Mouse (Mus musculus) gastrocnemius, postnatal 25 days (tissue): ENCODE data around the gene Hs3st3b1. TPM values are rescaled to one million over a fixed set of nuclear protein-coding genes. Genes with fewer than 3 reads are reported as not detected.

ENCODE experiments used
- DNase-seq: peaks from one replicate; pipeline ENCODE4 v3.0.0; 2022
- long read RNA-seq, 2 experiments: library from polyadenylated mRNA; stranded (forward); transcript quantifications; one replicate each; pipeline ENCODE4 v2.0.0; 2021
- total RNA-seq, 2 experiments: library from RNA; stranded (reverse); gene quantifications; 1 replicate in 1 of 2; 2 replicates in 1 of 2; pipeline ENCODE4 v1.2.3; 2021

The Hs3st3b1 gene
- total RNA-seq, result under 1 TPM; 0.49 to 0.67 TPM
- long read RNA-seq, experiment 1, result 0 reads
- long read RNA-seq, experiment 2, result 0 reads

DNA sequence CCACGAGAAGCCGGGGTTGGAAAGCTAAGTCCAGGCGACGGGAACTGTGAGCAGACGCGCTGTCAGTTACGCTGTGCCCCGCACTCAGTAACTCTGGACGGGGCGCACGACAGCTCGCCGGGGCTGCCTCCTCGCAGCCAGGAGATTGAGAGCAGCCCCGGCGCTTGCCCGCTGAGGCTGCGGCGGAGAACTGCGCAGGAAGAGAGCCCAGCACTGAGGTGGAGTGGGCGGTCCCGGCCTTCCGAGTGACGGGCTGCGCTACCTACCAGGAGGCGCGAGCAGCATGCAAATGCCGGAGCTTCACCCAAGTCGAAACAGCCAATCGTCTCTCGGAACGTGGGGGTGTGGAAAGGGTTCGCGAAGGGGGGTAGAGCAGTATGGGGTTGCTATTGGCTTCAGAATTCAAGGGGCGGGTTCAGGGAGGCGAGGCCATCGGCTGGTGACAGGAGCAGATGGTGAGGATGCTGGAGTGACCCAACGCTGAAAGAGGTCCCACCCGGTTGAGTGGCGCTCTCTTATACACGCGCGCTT lies at the start of gene Hs3st3b1:
TSS of gene Hs3st3b1 (minus strand) at position 200 of the 531 bp plus-strand sequence.
- peak; percentile 94 for DNase-seq

DNA sequence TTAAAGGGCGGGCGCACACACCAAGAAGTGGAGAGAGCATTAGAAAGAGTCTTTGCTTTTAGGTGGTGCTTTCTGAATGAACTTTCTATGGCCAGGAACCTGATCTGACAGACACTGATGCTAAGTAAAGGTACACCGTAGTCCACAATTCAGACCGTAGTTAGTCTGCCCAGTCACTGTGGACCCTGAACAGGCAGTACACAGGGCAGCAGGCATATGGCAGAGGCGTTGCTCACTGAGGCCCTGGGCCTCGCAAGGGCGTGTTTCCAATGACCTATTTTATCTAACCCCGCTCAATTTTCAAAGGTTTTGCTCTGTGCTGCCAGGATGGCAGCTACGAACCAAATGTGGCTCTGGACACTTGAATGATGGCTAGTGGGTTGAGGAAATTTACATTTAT lies 49.4 kb upstream of the Hs3st3b1 start:
- no peak for DNase-seq

DNA sequence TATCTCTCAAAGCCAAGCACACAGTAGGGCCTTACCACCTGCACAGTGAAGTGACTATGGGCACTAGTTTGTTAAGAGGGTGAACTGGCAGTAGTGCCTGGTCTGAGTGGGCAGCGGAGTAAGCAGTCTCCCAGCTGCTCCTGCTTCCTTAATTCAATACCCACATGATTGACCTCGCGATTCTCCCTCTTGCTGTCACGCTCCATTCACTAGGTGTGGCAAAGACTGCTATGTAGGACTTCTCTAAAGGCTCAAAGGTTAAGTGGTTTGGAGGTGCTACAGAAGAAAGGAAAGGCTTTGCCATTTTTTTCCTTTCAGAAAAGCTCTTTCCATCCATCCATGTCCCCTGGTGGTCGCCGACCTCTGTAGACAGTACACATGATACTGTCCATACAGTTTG lies 48.7 kb upstream of the Hs3st3b1 start:
- no peak for DNase-seq

DNA sequence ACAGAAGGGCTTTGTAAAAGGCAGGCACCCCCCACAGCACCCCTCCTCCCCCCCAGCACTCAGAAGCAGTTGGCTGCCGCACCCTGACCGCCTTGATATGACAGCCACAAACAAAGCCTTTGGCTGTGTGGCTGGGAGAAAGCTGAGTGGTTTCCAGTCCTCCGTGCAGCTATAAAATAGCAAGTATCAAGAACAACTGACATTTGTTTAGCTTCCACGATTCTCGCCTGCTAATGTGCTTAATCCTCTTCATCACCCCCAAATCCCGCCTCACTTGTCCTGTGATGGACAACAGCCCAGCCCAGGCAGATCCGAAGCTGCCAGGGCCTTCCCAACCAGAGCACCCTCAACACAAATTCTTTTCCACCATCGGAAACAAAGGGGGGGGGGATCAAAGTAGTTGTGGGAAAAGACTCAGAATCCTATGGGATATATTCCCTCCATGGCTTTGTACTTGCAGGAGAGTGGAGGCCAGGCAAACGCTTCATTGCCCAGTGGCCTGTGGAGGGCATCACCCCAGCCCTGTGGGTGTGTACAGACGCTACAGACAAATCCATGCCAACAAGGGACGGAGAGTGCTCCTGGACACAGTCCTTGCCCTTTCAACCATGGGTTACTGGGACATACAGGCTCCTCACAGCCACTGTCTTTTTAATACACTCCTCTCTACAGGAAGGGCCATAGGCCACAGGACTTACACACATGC lies 47.3 kb upstream of the Hs3st3b1 start:
- no peak for DNase-seq

GRCm38 (mm10) chr11:63968388-63969035 lies 46.4 kb upstream of the Hs3st3b1 start:
- DNase-seq, result no peak

- DNase-seq, result no peak
These were observed 45.7 kb upstream of the Hs3st3b1 start for GRCm38 (mm10) chr11:63967641-63968387.

- DNase-seq, result no peak
These were observed 43.3 kb upstream of the Hs3st3b1 start for GRCm38 (mm10) chr11:63965437-63965836.

DNA sequence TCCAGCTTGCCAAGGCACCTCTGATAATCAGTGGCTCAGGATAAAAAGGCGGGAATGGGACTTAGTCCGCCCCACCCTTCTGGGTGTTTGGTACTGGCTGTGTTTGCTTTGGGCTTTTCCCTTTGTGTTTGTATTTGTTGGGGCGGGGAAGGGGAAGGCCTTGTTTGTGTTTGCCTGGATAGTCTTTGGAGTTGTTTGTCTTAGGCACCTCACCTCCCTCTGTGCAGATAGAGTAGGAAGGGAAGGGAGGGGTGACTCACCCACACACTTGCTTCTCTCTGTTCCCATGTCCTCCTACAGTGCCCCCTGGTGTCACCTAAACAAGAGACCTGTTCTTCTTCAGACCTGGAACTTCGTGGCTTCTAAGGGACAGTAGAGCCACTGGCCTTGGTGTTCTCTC lies 35.1 kb upstream of the Hs3st3b1 start:
- DNase-seq, result no peak

- no peak for DNase-seq
These were observed 34.7 kb upstream of the Hs3st3b1 start for GRCm38 (mm10) chr11:63956748-63957147.

GRCm38 (mm10) chr11:63953887-63954286 lies 31.8 kb upstream of the Hs3st3b1 start:
- DNase-seq, result no peak

GRCm38 (mm10) chr11:63952743-63953191 lies 30.7 kb upstream of the Hs3st3b1 start:
- no peak for DNase-seq

- DNase-seq, result peak; percentile 52
These were observed 29.9 kb upstream of the Hs3st3b1 start for GRCm38 (mm10) chr11:63951831-63952631.

DNA sequence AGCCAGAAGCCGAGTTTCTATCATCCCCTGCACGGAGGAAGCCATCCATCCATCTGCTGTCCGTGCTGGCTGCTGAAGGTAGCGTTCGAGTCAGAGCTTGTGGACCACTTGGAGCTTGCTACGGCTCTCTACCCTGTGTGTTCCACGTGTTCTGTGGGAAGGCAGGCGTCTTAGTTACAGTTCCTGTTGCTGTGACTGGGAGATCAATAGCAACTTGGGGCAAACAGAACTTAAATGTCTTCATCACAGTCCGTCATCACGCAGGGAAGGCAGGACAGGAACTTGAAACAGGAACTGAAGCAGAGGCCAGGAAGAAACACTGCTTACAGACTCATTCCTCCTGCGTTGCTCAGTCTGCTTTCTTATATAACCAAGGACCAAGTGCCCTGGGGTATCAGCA lies 26.3 kb upstream of the Hs3st3b1 start:
- no peak for DNase-seq

- DNase-seq, result no peak
These were observed 24.9 kb upstream of the Hs3st3b1 start for GRCm38 (mm10) chr11:63947024-63947423.

DNA sequence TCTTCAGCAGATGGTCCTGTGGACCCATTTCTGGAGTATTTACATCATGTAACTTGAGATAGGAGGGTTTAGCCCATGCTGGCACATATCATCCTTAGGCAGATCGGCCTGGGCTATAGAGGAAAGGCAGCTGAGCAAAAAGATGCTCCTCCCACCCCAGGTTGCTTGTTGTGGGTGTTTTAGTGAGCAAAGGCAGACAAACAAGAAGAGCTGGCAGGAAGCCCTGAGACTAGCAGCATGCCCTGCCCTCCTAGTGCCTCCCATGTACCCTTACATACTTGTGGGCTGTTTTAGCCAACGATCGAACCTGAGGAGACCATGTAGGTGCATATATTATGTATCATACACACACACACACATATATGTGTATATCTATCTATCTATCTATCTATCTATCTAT lies 21.9 kb upstream of the Hs3st3b1 start:
- DNase-seq, result no peak

- DNase-seq, result no peak
These were observed 21.3 kb upstream of the Hs3st3b1 start for GRCm38 (mm10) chr11:63943268-63943890.

DNA sequence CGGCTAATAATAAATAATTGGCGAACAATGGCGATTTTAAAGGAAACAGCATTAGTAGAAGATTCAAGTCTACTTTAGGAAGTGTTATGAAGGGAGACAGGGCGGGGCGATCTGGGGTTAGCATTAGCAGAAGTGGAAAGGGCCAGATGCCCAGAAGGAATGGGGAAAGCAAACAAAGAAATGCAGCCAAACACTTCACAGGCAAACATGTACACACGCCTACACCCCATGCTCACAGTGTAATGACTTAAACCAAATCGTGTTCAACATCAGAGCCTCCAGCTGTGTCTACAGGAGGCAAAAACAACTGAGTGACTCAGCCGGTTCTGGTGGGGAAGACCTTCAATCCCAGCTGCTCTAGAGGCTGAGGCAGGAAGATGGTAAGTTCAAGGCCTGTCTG lies 20.1 kb upstream of the Hs3st3b1 start:
- DNase-seq, result no peak

DNA sequence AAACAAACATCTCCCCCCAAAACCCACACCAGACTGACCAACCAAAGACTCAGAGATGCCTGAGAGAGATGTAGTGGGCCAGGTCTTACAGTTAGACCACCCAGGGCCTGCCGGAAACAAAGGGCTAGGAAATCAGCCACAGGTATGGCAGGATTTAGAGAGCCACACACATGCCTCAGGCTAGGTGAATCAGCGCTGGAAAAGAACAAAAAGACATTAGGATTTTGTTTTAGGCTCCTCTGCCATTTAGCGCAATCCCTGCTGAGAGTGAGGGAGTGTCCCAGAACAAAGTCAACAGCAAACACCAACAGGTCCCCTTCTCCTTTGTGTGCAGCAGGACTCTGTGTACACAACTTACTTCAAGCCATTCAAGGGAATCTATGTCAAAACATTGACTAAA lies 14.6 kb upstream of the Hs3st3b1 start:
- no peak for DNase-seq

DNA sequence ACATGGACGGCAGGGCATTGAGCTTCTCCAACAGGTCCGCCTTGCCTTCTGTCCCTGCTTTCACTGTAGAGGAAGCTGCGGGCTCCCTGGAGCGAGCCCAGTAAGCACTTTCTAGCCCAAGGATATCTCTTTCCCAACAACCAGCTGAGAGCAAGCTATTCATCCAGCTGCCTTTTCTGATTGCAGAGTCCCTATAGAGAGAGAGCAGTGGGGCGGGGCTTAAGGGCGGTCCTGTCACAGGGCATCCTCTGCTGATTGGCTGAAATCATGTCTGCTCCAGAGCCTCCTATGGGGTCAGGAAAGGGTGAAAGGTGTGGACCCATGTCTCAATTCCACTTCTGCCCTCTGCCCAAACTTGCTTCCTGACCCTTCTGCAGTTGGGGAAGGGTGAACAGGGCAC lies 4.8 kb upstream of the Hs3st3b1 start:
- no peak for DNase-seq

DNA sequence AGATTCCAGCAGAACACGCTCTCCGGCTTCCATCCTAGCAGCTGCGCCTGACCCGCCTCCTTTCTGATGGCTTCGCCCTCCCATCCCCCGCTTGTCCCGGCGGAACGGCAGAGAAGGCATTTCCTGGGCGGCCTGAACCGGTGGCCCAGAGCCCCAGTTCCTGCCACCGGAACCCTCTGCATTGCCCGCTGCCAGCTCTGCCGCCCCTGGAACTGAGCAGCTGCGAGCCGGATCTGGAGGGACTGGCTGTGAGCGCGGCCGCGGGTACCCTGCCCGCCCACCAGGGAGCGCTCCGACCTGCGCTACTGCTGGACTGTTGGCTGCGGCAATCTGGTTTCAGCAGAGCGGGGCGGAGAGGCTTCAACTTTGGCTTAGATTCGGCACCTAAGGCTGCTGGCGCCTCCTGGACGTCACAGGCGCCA lies 3.1 kb upstream of the Hs3st3b1 start:
- DNase-seq, result peak; percentile 80

DNA sequence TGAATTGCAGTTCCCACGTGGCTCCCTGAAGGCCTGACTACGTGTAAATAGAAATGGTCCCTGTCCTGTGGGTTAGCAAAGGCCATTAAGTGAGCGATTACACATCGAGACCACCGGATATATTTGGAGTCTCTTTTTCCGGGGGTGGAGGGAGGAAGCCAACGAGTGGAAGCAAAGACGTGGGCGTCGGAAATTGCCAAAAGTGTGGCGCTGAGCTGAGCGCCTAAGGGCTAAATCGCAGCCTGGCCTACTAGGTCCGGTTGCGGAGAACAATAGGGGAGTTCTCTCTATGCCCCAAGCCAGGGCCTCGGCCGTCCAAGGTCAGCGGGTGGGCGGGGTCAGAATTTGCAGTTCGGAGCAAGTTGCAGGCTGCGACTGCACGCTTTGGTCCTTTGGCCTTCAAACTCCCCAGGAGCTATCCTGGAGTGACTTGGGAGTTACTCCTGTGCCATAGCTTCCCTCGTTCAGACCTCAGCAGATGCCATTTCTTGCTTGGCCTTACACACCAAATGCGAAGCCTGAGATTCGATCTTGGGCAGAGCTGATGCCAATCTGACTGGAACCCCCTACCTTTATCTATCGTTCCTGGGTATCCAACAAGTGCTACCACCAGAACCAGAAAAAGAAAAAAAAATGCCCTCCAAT lies 2.3 kb upstream of the Hs3st3b1 start:
- no peak for DNase-seq
